Mouse (Mus musculus) olfactory bulb, adult 2 months (tissue): ENCODE results near the gene Prdm11.

ENCODE experiments used
- CTCF ChIP-seq: fragments of 200-500 bp; IDR thresholded peaks from 2 replicates; pipeline ENCODE4 v1.5.1; 2012; ENCODE audit warnings: low read depth, mild to moderate bottlenecking, low read length, moderate library complexity; ENCODE audit not compliant: insufficient read depth
- POLR2A ChIP-seq: fragments of 200-500 bp; IDR thresholded peaks from 2 replicates; pipeline ENCODE4 v1.6.1; 2012; ENCODE audit warnings: mild to moderate bottlenecking, low read depth, low read length, moderate library complexity; ENCODE audit not compliant: insufficient read depth

DNA sequence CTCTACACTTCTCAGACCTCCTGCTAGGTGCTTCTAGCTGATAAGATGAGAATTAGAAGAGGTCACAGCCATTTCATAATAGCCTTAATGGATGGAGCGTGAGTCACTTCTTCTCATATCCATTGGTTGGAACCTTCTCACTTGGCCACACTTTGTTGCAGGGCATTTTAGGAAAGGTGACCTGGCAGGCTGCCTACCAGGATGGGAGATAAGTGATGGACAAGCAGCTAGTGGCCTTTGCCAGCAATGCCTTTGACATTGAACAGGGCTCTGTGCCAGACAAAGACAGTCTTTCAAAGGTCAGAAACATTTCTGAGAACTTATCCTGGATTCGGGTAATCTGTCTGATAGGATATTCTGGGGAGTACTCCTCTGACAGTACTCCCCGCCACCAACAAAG lies 102.6 kb downstream of the Prdm11 start:
- no peak for TF ChIP-seq CTCF
- no peak for TF ChIP-seq POLR2A
